Comparison of ENCODE assay signal across 23 mouse cellular contexts in genomic region chr13:19366866-19367265, GRCm38 (mm10). TPM values are rescaled to one million over a fixed set of nuclear protein-coding genes. Genes with fewer than 3 reads are reported as not detected.
A peak's percentile ranks its signal among the peaks of the same experiment; 100 is the strongest.
DNase-seq lines count a peak whose midpoint lies in the region; ATAC-seq and TF ChIP-seq lines count a peak whose summit lies in the region.
"Had no signal": no experiment of that assay in that cellular context is flagged by ENCODE, and none has a peak within 500 bp of the region (broad histone marks: within the 10 kb centered on the region; RNA-seq: fewer than 3 reads in every experiment).

No protein-coding gene starts in this region.

- no peaks in the 10 kb centered on the region for H3K9me3 ChIP-seq in kidney, embryonic 14.5 days (ENCODE audit: control insufficient read depth, low read length)
- H3K9me3 ChIP-seq in kidney, postnatal 0 days (replicated peaks; ENCODE audit: low read length): no peaks in the 10 kb centered on the region
- no peaks in the 10 kb centered on the region for H3K9me3 ChIP-seq in kidney, embryonic 16.5 days (ENCODE audit: low read length)
- no peaks in the 10 kb centered on the region for H3K9me3 ChIP-seq in liver, embryonic 16.5 days (replicated peaks; ENCODE audit: control insufficient read depth, low read length)
- H3K9me3 ChIP-seq in liver, embryonic 11.5 days (ENCODE audit: control insufficient read depth, low read length): no peaks in the 10 kb centered on the region
- H3K9me3 ChIP-seq: embryonic facial prominence, embryonic 12.5 days; embryonic facial prominence, embryonic 15.5 days; heart, embryonic 10.5 days; heart, embryonic 13.5 days had no signal

- H3K27me3 ChIP-seq in cerebellum, adult 2 months (ENCODE audit: control insufficient read depth, insufficient read depth, low read length): no peaks in the 10 kb centered on the region
- H3K27me3 ChIP-seq in kidney, adult 2 months (replicated peaks; ENCODE audit: control insufficient read depth, insufficient read depth, low read length): no peaks in the 10 kb centered on the region
- no peaks in the 10 kb centered on the region for H3K27me3 ChIP-seq in kidney, embryonic 14.5 days (ENCODE audit: control insufficient read depth, insufficient read depth, low read length)
- no peaks in the 10 kb centered on the region for H3K27me3 ChIP-seq in kidney, postnatal 0 days (ENCODE audit: insufficient read depth, low read length)
- H3K27me3 ChIP-seq in kidney, embryonic 16.5 days (ENCODE audit: insufficient read depth, low read length): no peaks in the 10 kb centered on the region
- H3K27me3 ChIP-seq in liver, embryonic 16.5 days (ENCODE audit: control insufficient read depth, insufficient read depth, low read depth, low read length): no peaks in the 10 kb centered on the region
- H3K27me3 ChIP-seq in liver, embryonic 11.5 days (replicated peaks; ENCODE audit: control insufficient read depth, insufficient read depth, low read length): no peaks in the 10 kb centered on the region
- H3K27me3 ChIP-seq: embryonic facial prominence, embryonic 12.5 days; embryonic facial prominence, embryonic 15.5 days; heart, embryonic 13.5 days had no signal

- no peaks in the 10 kb centered on the region for H3K36me3 ChIP-seq in kidney, adult 2 months (ENCODE audit: control insufficient read depth, insufficient read depth, low read length)
- H3K36me3 ChIP-seq in kidney, embryonic 14.5 days (ENCODE audit: control insufficient read depth, insufficient read depth, low read length): peaks cover 28% of the 10 kb centered on the region; the same call in 1 of the 2 replicates
- peaks cover 19% of the 10 kb centered on the region; the same call in 1 of the 2 replicates for H3K36me3 ChIP-seq in kidney, postnatal 0 days (ENCODE audit: insufficient read depth, low read length)
- peaks cover 21% of the 10 kb centered on the region for H3K36me3 ChIP-seq in kidney, embryonic 16.5 days (ENCODE audit: insufficient read depth, low read length)
- H3K36me3 ChIP-seq in liver, embryonic 16.5 days (ENCODE audit: control insufficient read depth, insufficient read depth): no peaks in the 10 kb centered on the region
- no peaks in the 10 kb centered on the region for H3K36me3 ChIP-seq in liver, embryonic 11.5 days (ENCODE audit: control insufficient read depth, insufficient read depth, low read length)

- no peak for DNase-seq in cerebellum, adult 2 months
- no peak for DNase-seq in cerebellum, adult 11-12 months
- DNase-seq in kidney, adult 2 months: peak; percentile 83
- no peak for DNase-seq in kidney, postnatal 0 days (ENCODE audit: low spot score)
- DNase-seq in liver, embryonic 11.5 days (ENCODE audit: low spot score): no peak
- DNase-seq: adrenal gland, adult 8-10 months; adrenal gland, postnatal 25 days; forebrain, postnatal 0 days; gastrocnemius, adult 2 months; gastrocnemius, postnatal 14 days; heart, adult 18-20 months; heart, postnatal 14 days; heart, postnatal 4 days had no signal

- no peak for ATAC-seq in kidney, embryonic 14.5 days (ENCODE audit: low FRiP score, low TSS enrichment)
- ATAC-seq in kidney, postnatal 0 days (replicated peaks; ENCODE audit: low FRiP score, low read depth): peak; percentile 37; the same call in 1 of the 2 replicates
- no peak for ATAC-seq in kidney, embryonic 16.5 days (ENCODE audit: low FRiP score, low TSS enrichment)
- ATAC-seq in liver, embryonic 16.5 days (ENCODE audit: low read depth): peak; percentile 24
- ATAC-seq in liver, embryonic 11.5 days (replicated peaks; ENCODE audit: low FRiP score): no peak
- ATAC-seq: activated CD4-positive, CD25-positive, alpha-beta regulatory T cell, adult 4 months; forebrain, embryonic 14.5 days; forebrain, postnatal 0 days had no signal

- no peak for TF ChIP-seq POLR2A in cerebellum, adult 2 months (IDR thresholded peaks at IDR 0.05; ENCODE audit: borderline replicate concordance, insufficient read depth, low read length)
- no peak for TF ChIP-seq POLR2A in kidney, adult 2 months (IDR thresholded peaks at IDR 0.05; ENCODE audit: low read depth, low read length)

- WGBS in cerebellum, adult 2 months: 38% methylated on average over 2 of the region's 2 CpGs
- WGBS in kidney, adult 2 months: 39% methylated on average over 2 of the region's 2 CpGs
- 24% methylated on average over 2 of the region's 2 CpGs for WGBS in kidney, embryonic 14.5 days
- WGBS in kidney, postnatal 0 days: 54% methylated on average over 2 of the region's 2 CpGs
- 32% methylated on average over 2 of the region's 2 CpGs for WGBS in kidney, embryonic 16.5 days
- 60% methylated on average over 2 of the region's 2 CpGs for WGBS in liver, embryonic 16.5 days (ENCODE audit: insufficient replicate concordance)
- 76% methylated on average over 2 of the region's 2 CpGs for WGBS in liver, embryonic 11.5 days

- peaks cover 39% of the 10 kb centered on the region for H3K4me1 ChIP-seq in cerebellum, adult 2 months (ENCODE audit: control insufficient read depth, insufficient read depth, low read length)
- peaks cover 22% of the 10 kb centered on the region; the same call in 1 of the 2 replicates for H3K4me1 ChIP-seq in kidney, adult 2 months (ENCODE audit: control insufficient read depth, insufficient read depth, low read length)
- H3K4me1 ChIP-seq in kidney, embryonic 14.5 days (ENCODE audit: control insufficient read depth, insufficient read depth, low read length): no peaks in the 10 kb centered on the region
- no peaks in the 10 kb centered on the region for H3K4me1 ChIP-seq in kidney, postnatal 0 days (replicated peaks; ENCODE audit: insufficient read depth, low read length)
- H3K4me1 ChIP-seq in kidney, embryonic 16.5 days (ENCODE audit: insufficient read depth, low read length): peaks cover 9% of the 10 kb centered on the region; the same call in 1 of the 2 replicates
- no peaks in the 10 kb centered on the region; the same call in 1 of the 2 replicates for H3K4me1 ChIP-seq in liver, embryonic 16.5 days (ENCODE audit: control insufficient read depth, low read depth, low read length)
- no peaks in the 10 kb centered on the region for H3K4me1 ChIP-seq in liver, embryonic 11.5 days (replicated peaks; ENCODE audit: control insufficient read depth, insufficient read depth, low read length)
- H3K4me1 ChIP-seq: embryonic facial prominence, embryonic 12.5 days; heart, embryonic 10.5 days; heart, embryonic 13.5 days had no signal

- no peak overlapping the region for H3K4me3 ChIP-seq in cerebellum, adult 2 months (replicated peaks; ENCODE audit: insufficient read depth, low read depth, low read length)
- H3K4me3 ChIP-seq in kidney, adult 2 months (ENCODE audit: insufficient read depth, low read depth, low read length): no peak overlapping the region
- H3K4me3 ChIP-seq in kidney, embryonic 14.5 days (ENCODE audit: low read length): no peak overlapping the region
- H3K4me3 ChIP-seq in kidney, postnatal 0 days (replicated peaks; ENCODE audit: low read depth, low read length): no peak overlapping the region
- no peak overlapping the region for H3K4me3 ChIP-seq in kidney, embryonic 16.5 days (ENCODE audit: low read length)
- no peak overlapping the region for H3K4me3 ChIP-seq in liver, embryonic 16.5 days (ENCODE audit: low read depth, low read length)
- H3K4me3 ChIP-seq in liver, embryonic 11.5 days (ENCODE audit: low read depth, low read length): no peak overlapping the region
- H3K4me3 ChIP-seq: embryonic facial prominence, embryonic 12.5 days; embryonic facial prominence, embryonic 15.5 days; gastrocnemius, adult 2 months; heart, embryonic 10.5 days; heart, embryonic 13.5 days had no signal

- no peak overlapping the region for H3K4me2 ChIP-seq in kidney, embryonic 14.5 days (replicated peaks; ENCODE audit: low read depth, low read length)
- no peak overlapping the region for H3K4me2 ChIP-seq in kidney, postnatal 0 days (ENCODE audit: low read length)
- H3K4me2 ChIP-seq in kidney, embryonic 16.5 days (replicated peaks; ENCODE audit: low read depth, low read length): no peak overlapping the region
- H3K4me2 ChIP-seq in liver, embryonic 16.5 days (ENCODE audit: low read depth, low read length): no peak overlapping the region
- no peak overlapping the region for H3K4me2 ChIP-seq in liver, embryonic 11.5 days
- H3K4me2 ChIP-seq: embryonic facial prominence, embryonic 12.5 days; embryonic facial prominence, embryonic 15.5 days; heart, embryonic 13.5 days; hindbrain, embryonic 14.5 days had no signal

- TF ChIP-seq CTCF in cerebellum, adult 2 months (IDR thresholded peaks at IDR 0.05; ENCODE audit: borderline replicate concordance, insufficient read depth, low read depth, low read length): no peak
- no peak for TF ChIP-seq CTCF in kidney, adult 2 months (conservative IDR thresholded peaks at IDR 0.05; ENCODE audit: insufficient read depth, insufficient read length, low read depth, low read length)
- TF ChIP-seq CTCF in kidney, postnatal 0 days (IDR thresholded peaks at IDR 0.05; ENCODE audit: low read depth): no peak

- H3K9ac ChIP-seq in kidney, embryonic 14.5 days (ENCODE audit: low read depth, low read length): no peak overlapping the region
- no peak overlapping the region for H3K9ac ChIP-seq in kidney, postnatal 0 days (ENCODE audit: low read depth, low read length)
- no peak overlapping the region for H3K9ac ChIP-seq in kidney, embryonic 16.5 days (replicated peaks; ENCODE audit: low read length)
- no peak overlapping the region for H3K9ac ChIP-seq in liver, embryonic 16.5 days (ENCODE audit: low read depth, low read length)
- H3K9ac ChIP-seq in liver, embryonic 11.5 days (ENCODE audit: low read depth, low read length): no peak overlapping the region
- H3K9ac ChIP-seq: embryonic facial prominence, embryonic 12.5 days; embryonic facial prominence, embryonic 15.5 days; forebrain, postnatal 0 days; heart, embryonic 13.5 days; hindbrain, embryonic 14.5 days had no signal

- peak overlapping the region; percentile 24; the same call in 1 of the 2 replicates for H3K27ac ChIP-seq in cerebellum, adult 2 months (ENCODE audit: insufficient read depth, low read length)
- H3K27ac ChIP-seq in kidney, adult 2 months (ENCODE audit: insufficient read depth, low read depth, low read length): peak overlapping the region; percentile 83
- no peak overlapping the region for H3K27ac ChIP-seq in kidney, embryonic 14.5 days (ENCODE audit: low read depth, low read length)
- no peak overlapping the region for H3K27ac ChIP-seq in kidney, postnatal 0 days
- no peak overlapping the region for H3K27ac ChIP-seq in kidney, embryonic 16.5 days (ENCODE audit: low read length)
- H3K27ac ChIP-seq in liver, embryonic 16.5 days (ENCODE audit: low read length): no peak overlapping the region
- H3K27ac ChIP-seq in liver, embryonic 11.5 days (ENCODE audit: low read depth, low read length): no peak overlapping the region
- H3K27ac ChIP-seq: embryonic facial prominence, embryonic 12.5 days; embryonic facial prominence, embryonic 15.5 days; gastrocnemius, adult 2 months; heart, embryonic 10.5 days; heart, embryonic 13.5 days; hindbrain, embryonic 14.5 days had no signal

RNA-seq across cellular contexts. Expression of gene Stard3nl, which starts 28.7 kb away (rescaled TPM):
- 85.8 and 86.2 TPM in 2 replicates for polyA plus RNA-seq in cerebellum, adult 2 months (2012; rRNA removed)
- polyA plus RNA-seq in kidney, adult 2 months (2012; rRNA removed): 21.8 and 30.3 TPM in 2 replicates
- polyA plus RNA-seq in kidney, embryonic 14.5 days (2014; fragmentation: Nextera tagmentation; extraction: Ambion mirVana): 107 and 112 TPM in 2 replicates
- 87.8 and 91.9 TPM in 2 replicates for polyA plus RNA-seq in kidney, postnatal 0 days (2015; fragmentation: Nextera tagmentation; extraction: Ambion mirVana)
- polyA plus RNA-seq in kidney, embryonic 16.5 days (2015; fragmentation: Nextera tagmentation; extraction: Ambion mirVana): 105 and 109 TPM in 2 replicates
- polyA plus RNA-seq in liver, embryonic 16.5 days (2015; fragmentation: Nextera tagmentation; extraction: Ambion mirVana): 22.2 and 23.0 TPM in 2 replicates
- 53.1 and 53.7 TPM in 2 replicates for polyA plus RNA-seq in liver, embryonic 11.5 days (2014; fragmentation: Nextera tagmentation; extraction: Ambion mirVana)

Comparison
In these comparisons a context has a peak if more than half of its experiments do, and no peak if none do; other contexts are left out.
1. H3K27ac ChIP-seq: peak in cerebellum, adult 2 months (single experiment) and kidney, adult 2 months (single experiment); none in kidney, embryonic 14.5 days (single experiment), kidney, postnatal 0 days (single experiment), kidney, embryonic 16.5 days (single experiment), liver, embryonic 16.5 days (single experiment) and liver, embryonic 11.5 days (single experiment).
2. ATAC-seq: peak in kidney, postnatal 0 days (single experiment) and liver, embryonic 16.5 days (single experiment); none in kidney, embryonic 14.5 days (single experiment), kidney, embryonic 16.5 days (single experiment) and liver, embryonic 11.5 days (single experiment).